In the genomic region with DNA sequence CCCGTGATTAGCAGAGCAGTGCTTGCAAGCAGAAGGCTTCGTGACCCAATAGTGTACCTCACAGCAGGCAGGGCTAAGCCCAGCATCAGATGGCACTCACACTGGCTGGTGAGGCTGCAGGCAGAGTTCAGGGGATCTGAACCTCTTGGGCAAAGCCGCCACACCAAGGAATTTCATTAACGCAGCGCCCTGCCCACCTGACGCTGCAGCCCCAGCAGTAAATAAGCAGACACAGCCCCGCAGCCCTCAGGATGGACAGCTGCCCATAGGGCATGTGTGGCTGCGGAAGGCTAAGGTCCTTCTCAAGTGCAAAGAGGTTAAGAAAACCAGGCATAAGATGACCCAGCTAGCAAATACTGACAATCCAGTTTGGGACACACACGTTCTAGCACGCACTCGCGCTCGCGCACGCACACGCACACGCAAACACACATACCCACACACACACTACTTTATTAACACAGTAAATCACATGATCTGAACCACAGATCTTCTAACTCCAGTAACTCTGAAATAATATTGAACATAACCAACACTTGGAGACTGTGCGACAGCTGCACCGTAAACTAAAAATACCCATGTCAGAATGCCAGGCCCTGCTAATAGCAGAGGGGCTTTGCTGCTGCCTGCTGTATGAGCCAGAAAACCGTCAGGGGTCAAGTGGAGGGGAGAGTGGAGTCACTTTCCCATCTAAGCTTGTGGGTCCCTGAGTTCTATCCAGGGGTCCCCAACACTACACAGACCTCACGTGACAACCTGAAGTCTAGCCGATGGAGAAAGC, we compare ENCODE assay signal across 10 mouse cellular contexts. TPM values are rescaled to one million over a fixed set of nuclear protein-coding genes. Genes with fewer than 3 reads are reported as not detected.
A peak's percentile ranks its signal among the peaks of the same experiment; 100 is the strongest.
DNase-seq lines count a peak whose midpoint lies in the region; ATAC-seq and TF ChIP-seq lines count a peak whose summit lies in the region.
"Had no signal": no experiment of that assay in that cellular context is flagged by ENCODE, and none has a peak within 500 bp of the region (broad histone marks: within the 10 kb centered on the region; RNA-seq: fewer than 3 reads in every experiment).

No protein-coding gene starts in this region.

- H3K27ac ChIP-seq in heart, embryonic 14.5 days (replicated peaks in 1 of 2; ENCODE audit: control insufficient read depth in 1 of 2, insufficient read depth in 1 of 2, low read depth in 2 of 2, low read length in 2 of 2): peak overlapping the region; percentile 51 to 79
- peak overlapping the region; percentile 59; the same call in 1 of the 2 replicates for H3K27ac ChIP-seq in limb, embryonic 12.5 days
- peak overlapping the region; percentile 40; the same call in 1 of the 2 replicates for H3K27ac ChIP-seq in stomach, postnatal 0 days (replicated peaks)

- 56% methylated on average over 22 of the region's 22 CpGs for WGBS in heart, embryonic 14.5 days
- 67% methylated on average over 22 of the region's 22 CpGs for WGBS in limb, embryonic 12.5 days
- 65% methylated on average over 22 of the region's 22 CpGs for WGBS in stomach, postnatal 0 days

- H3K9ac ChIP-seq in heart, embryonic 14.5 days (ENCODE audit: low read length): peak overlapping the region; percentile 21; the same call in 1 of the 2 replicates
- H3K9ac ChIP-seq in limb, embryonic 12.5 days (replicated peaks): no peak overlapping the region
- H3K9ac ChIP-seq in stomach, postnatal 0 days (ENCODE audit: low read length): no peak overlapping the region

- no peak for TF ChIP-seq EP300 in stomach, postnatal 0 days (optimal IDR thresholded peaks at IDR 0.05)

- H3K9me3 ChIP-seq in heart, embryonic 14.5 days (ENCODE audit: control insufficient read depth, low read length): peaks cover 3% of the 10 kb centered on the region; the same call in 1 of the 2 replicates
- peaks cover 5% of the 10 kb centered on the region; the same call in 1 of the 2 replicates for H3K9me3 ChIP-seq in limb, embryonic 12.5 days
- H3K9me3 ChIP-seq in stomach, postnatal 0 days (ENCODE audit: control insufficient read depth, low read length): no peaks in the 10 kb centered on the region

- no peak for ATAC-seq in heart, embryonic 14.5 days (ENCODE audit: insufficient number of reproducible peaks, insufficient read depth, low FRiP score, low read depth)
- no peak for ATAC-seq in limb, embryonic 12.5 days (ENCODE audit: insufficient number of reproducible peaks, insufficient read depth, low FRiP score, low TSS enrichment, low read depth)
- ATAC-seq in stomach, postnatal 0 days (ENCODE audit: low FRiP score, low TSS enrichment): no peak

- no peaks in the 10 kb centered on the region for H3K36me3 ChIP-seq in heart, embryonic 14.5 days (ENCODE audit: control insufficient read depth, insufficient read depth, low read length)
- H3K36me3 ChIP-seq in limb, embryonic 12.5 days: no peaks in the 10 kb centered on the region
- no peaks in the 10 kb centered on the region for H3K36me3 ChIP-seq in stomach, postnatal 0 days (ENCODE audit: control insufficient read depth, insufficient read depth, low read length)

- DNase-seq in heart, adult 9 months (ENCODE audit: low spot score in 2 of 2): no peak
- DNase-seq in retina, postnatal 1 day: peak; percentile 45
- no peak for DNase-seq in retina, embryonic 14.5 days (ENCODE audit: low spot score)
- DNase-seq in stomach, postnatal 0 days (ENCODE audit: low spot score): no peak
- DNase-seq in right cerebral cortex, adult 18-20 months: no peak
- no peak for DNase-seq in adrenal gland, adult 2 months
- DNase-seq: cerebellum, adult 9-11 months; spleen, adult 18-20 months had no signal

- H3K4me2 ChIP-seq in heart, embryonic 14.5 days (ENCODE audit: low read length): peak overlapping the region; percentile 39
- H3K4me2 ChIP-seq in limb, embryonic 12.5 days: peak overlapping the region; percentile 21; the same call in 1 of the 2 replicates
- no peak overlapping the region for H3K4me2 ChIP-seq in stomach, postnatal 0 days (replicated peaks; ENCODE audit: low read depth)

- H3K4me1 ChIP-seq in heart, embryonic 14.5 days (ENCODE audit: control insufficient read depth in 2 of 2, insufficient read depth in 2 of 2, low read length in 2 of 2): peaks cover 11 to 13% of the 10 kb centered on the region in 2 experiments
- H3K4me1 ChIP-seq in limb, embryonic 12.5 days (replicated peaks): peaks cover 19% of the 10 kb centered on the region
- H3K4me1 ChIP-seq in stomach, postnatal 0 days (replicated peaks; ENCODE audit: control insufficient read depth, insufficient read depth): no peaks in the 10 kb centered on the region

- no peak overlapping the region for H3K4me3 ChIP-seq in heart, embryonic 14.5 days (ENCODE audit: control insufficient read depth in 1 of 2, insufficient read depth in 1 of 2, low read depth in 1 of 2, low read length in 2 of 2)
- no peak overlapping the region for H3K4me3 ChIP-seq in limb, embryonic 12.5 days (replicated peaks)
- H3K4me3 ChIP-seq in stomach, postnatal 0 days (ENCODE audit: low read depth, low read length): no peak overlapping the region

- TF ChIP-seq CTCF in stomach, postnatal 0 days (IDR thresholded peaks at IDR 0.05; ENCODE audit: low read depth): no peak

- no peaks in the 10 kb centered on the region for H3K27me3 ChIP-seq in heart, embryonic 14.5 days (ENCODE audit: control insufficient read depth, insufficient read depth, low read length)
- H3K27me3 ChIP-seq in limb, embryonic 12.5 days: 0 out of 2 replicates have a peak, but pooled peaks cover 3% of the 10 kb centered on the region
- H3K27me3 ChIP-seq in stomach, postnatal 0 days (ENCODE audit: control insufficient read depth, insufficient read depth, low read length): no peaks in the 10 kb centered on the region

RNA-seq across cellular contexts. Expression of gene Syne3, which starts 30.5 kb away (rescaled TPM):
- polyA plus RNA-seq in heart, embryonic 14.5 days (2014; fragmentation: Nextera tagmentation; extraction: Ambion mirVana): 0.75 and 0.93 TPM in 2 replicates
- 0.54 and 0.61 TPM in 2 replicates for polyA plus RNA-seq in limb, embryonic 12.5 days (2016; fragmentation: Nextera tagmentation; extraction: Ambion mirVana)
- polyA plus RNA-seq in stomach, postnatal 0 days (2015; fragmentation: Nextera tagmentation; extraction: Ambion mirVana): 0.62 and 0.72 TPM in 2 replicates
- total RNA-seq in adrenal gland, adult 2 months (2021): 10 to 100 TPM in 1 of 2 experiments, 1 to 10 TPM in 1; 9.1 to 16.1 TPM
- 4.3 and 4.5 TPM in 2 replicates for polyA plus RNA-seq in adrenal gland, adult 2 months (2012; rRNA removed)

RNA-seq across cellular contexts. Expression of gene Glrx5, which starts 53.4 kb away (rescaled TPM):
- 200 and 208 TPM in 2 replicates for polyA plus RNA-seq in heart, embryonic 14.5 days (2014; fragmentation: Nextera tagmentation; extraction: Ambion mirVana)
- polyA plus RNA-seq in limb, embryonic 12.5 days (2016; fragmentation: Nextera tagmentation; extraction: Ambion mirVana): 171 and 180 TPM in 2 replicates
- 125 and 134 TPM in 2 replicates for polyA plus RNA-seq in stomach, postnatal 0 days (2015; fragmentation: Nextera tagmentation; extraction: Ambion mirVana)
- 100 to 1,000 TPM; 161 to 186 TPM for total RNA-seq in adrenal gland, adult 2 months (2021)
- polyA plus RNA-seq in adrenal gland, adult 2 months (2012; rRNA removed): 218 and 257 TPM in 2 replicates
